Mouse (Mus musculus) CH12.LX (cell line): ENCODE results near the gene Sar1b. TPM values are rescaled to one million over a fixed set of nuclear protein-coding genes. Genes with fewer than 3 reads are reported as not detected.

ENCODE experiments used
- DNase-seq: peaks from one replicate; pipeline ENCODE4 v3.0.0-alpha.2; 2013; ENCODE audit errors: extremely low read depth
- H3K27ac ChIP-seq: 2 replicates; pipeline ENCODE4 v1.5.1; 2012; ENCODE audit warnings: low read depth, mild to moderate bottlenecking, control low read depth, moderate library complexity; ENCODE audit not compliant: insufficient read depth
- H3K27me3 ChIP-seq: replicated peaks from 2 replicates; pipeline ENCODE3; 2012; ENCODE audit warnings: inconsistent platforms
- H3K36me3 ChIP-seq, 2 experiments: replicated peaks in 1 of 2; 2 replicates each; pipeline versions ENCODE3 to v1.6.1; 2012; ENCODE audit warnings: inconsistent platforms in 1 of 2, low read length in 1 of 2, mild to moderate bottlenecking in 1 of 2, mixed read lengths in 1 of 2, moderate library complexity in 1 of 2; ENCODE audit not compliant: control insufficient read depth in 1 of 2, insufficient read depth in 1 of 2
- H3K4me1 ChIP-seq, 2 experiments: 2 replicates each; pipeline ENCODE4 v1.6.1; 2012; ENCODE audit warnings: inconsistent platforms in 1 of 2, moderate library complexity in 1 of 2; ENCODE audit not compliant: insufficient read depth in 2 of 2, control insufficient read depth in 1 of 2
- H3K4me2 ChIP-seq: 2 replicates; pipeline ENCODE4 v1.6.1; 2012; ENCODE audit warnings: low read depth, mild to moderate bottlenecking, control low read depth; ENCODE audit not compliant: poor library complexity, insufficient read depth, severe bottlenecking
- H3K4me3 ChIP-seq, 3 experiments: fragments of 150-350 bp in 1 of 3; sonication (generic) in 1 of 3; replicated peaks in 1 of 3; 2 replicates each; pipeline versions ENCODE3 to v1.5.1; 2011 to 2012; ENCODE audit warnings: low read depth in 2 of 3, low read length in 2 of 3, mild to moderate bottlenecking in 2 of 3, moderate library complexity in 2 of 3, control low read depth in 1 of 3, improper control_type of control experiment in 1 of 3, inconsistent platforms in 1 of 3, mixed read lengths in 1 of 3; ENCODE audit not compliant: poor library complexity in 1 of 3
- H3K79me2 ChIP-seq: replicated peaks from 2 replicates; pipeline ENCODE4 v1.6.1; 2012; ENCODE audit warnings: mild to moderate bottlenecking, moderate library complexity; ENCODE audit not compliant: control insufficient read depth, poor library complexity, insufficient read depth, severe bottlenecking; ENCODE audit errors: extremely low read depth
- H3K9ac ChIP-seq: 2 replicates; pipeline ENCODE4 v1.6.1; 2012; ENCODE audit warnings: low read depth, mild to moderate bottlenecking, control low read depth, moderate library complexity; ENCODE audit not compliant: insufficient read depth
- H3K9me3 ChIP-seq: replicated peaks from 2 replicates; pipeline ENCODE3; 2012; ENCODE audit warnings: low read length, inconsistent platforms, mixed read lengths
- BHLHE40 ChIP-seq: IDR thresholded peaks from 2 replicates; pipeline ENCODE4 v1.6.1; 2011; ENCODE audit warnings: mild to moderate bottlenecking, low read depth, low read length, improper control_type of control experiment
- CHD1 ChIP-seq: IDR thresholded peaks from 2 replicates; pipeline ENCODE4 v1.6.1; 2012; ENCODE audit warnings: low read depth, low read length, improper control_type of control experiment, inconsistent platforms
- CHD2 ChIP-seq: IDR thresholded peaks from 2 replicates; pipeline ENCODE4 v1.6.1; 2011; ENCODE audit warnings: low read length, improper control_type of control experiment
- CTCF ChIP-seq, 2 experiments: IDR thresholded peaks in 1 of 2; conservative IDR thresholded peaks in 1 of 2; 2 replicates each; pipeline ENCODE4 v1.5.1; 2011 to 2012; ENCODE audit warnings: low read depth in 2 of 2, low read length in 2 of 2, improper control_type of control experiment in 1 of 2, inconsistent platforms in 1 of 2, mild to moderate bottlenecking in 1 of 2, moderate library complexity in 1 of 2
- E2F4 ChIP-seq: IDR thresholded peaks from 2 replicates; pipeline ENCODE4 v1.6.1; 2011; ENCODE audit warnings: low read depth, low read length, improper control_type of control experiment; ENCODE audit not compliant: insufficient replicate concordance
- ELF1 ChIP-seq: IDR thresholded peaks from 2 replicates; pipeline ENCODE4 v1.6.1; 2014; ENCODE audit warnings: low read depth, mild to moderate bottlenecking, inconsistent platforms, low read length, improper control_type of control experiment
- EP300 ChIP-seq: IDR thresholded peaks from 2 replicates; pipeline ENCODE4 v1.6.1; 2011; ENCODE audit warnings: low read length, improper control_type of control experiment
- ETS1 ChIP-seq: conservative IDR thresholded peaks from 2 replicates; pipeline ENCODE4 v1.6.1; 2012; ENCODE audit warnings: low read depth, mild to moderate bottlenecking, inconsistent platforms, low read length, improper control_type of control experiment, moderate library complexity
- GABPA ChIP-seq: IDR thresholded peaks from 2 replicates; pipeline ENCODE4 v1.6.1; 2012; ENCODE audit warnings: low read depth, low read length, improper control_type of control experiment, inconsistent platforms; ENCODE audit not compliant: insufficient replicate concordance
- HCFC1 ChIP-seq: IDR thresholded peaks from 2 replicates; pipeline ENCODE4 v1.6.1; 2012; ENCODE audit warnings: low read depth, mild to moderate bottlenecking, inconsistent platforms, low read length, improper control_type of control experiment
- IRF4 ChIP-seq: IDR thresholded peaks from 2 replicates; pipeline ENCODE4 v1.6.1; 2014; ENCODE audit warnings: low read depth, mild to moderate bottlenecking, inconsistent platforms, low read length, improper control_type of control experiment
- KAT2A ChIP-seq: IDR thresholded peaks from 2 replicates; pipeline ENCODE4 v1.6.1; 2012; ENCODE audit warnings: low read length, improper control_type of control experiment, inconsistent platforms; ENCODE audit not compliant: insufficient replicate concordance
- MAFK ChIP-seq: IDR thresholded peaks from 2 replicates; pipeline ENCODE4 v1.6.1; 2011; ENCODE audit warnings: low read length, improper control_type of control experiment; ENCODE audit not compliant: insufficient replicate concordance
- MAX ChIP-seq: IDR thresholded peaks from 2 replicates; pipeline ENCODE4 v1.6.1; 2011; ENCODE audit warnings: low read length, improper control_type of control experiment
- MAZ ChIP-seq: IDR thresholded peaks from 2 replicates; pipeline ENCODE4 v1.6.1; 2012; ENCODE audit warnings: low read depth, mild to moderate bottlenecking, inconsistent platforms, low read length, improper control_type of control experiment, moderate library complexity
- MEF2A ChIP-seq: IDR thresholded peaks from 2 replicates; pipeline ENCODE4 v1.6.1; 2014; ENCODE audit warnings: low read depth, mild to moderate bottlenecking, inconsistent platforms, low read length, improper control_type of control experiment, borderline replicate concordance
- MXI1 ChIP-seq: IDR thresholded peaks from 2 replicates; pipeline ENCODE4 v1.6.1; 2011; ENCODE audit warnings: mild to moderate bottlenecking, low read depth, low read length, improper control_type of control experiment
- MYC ChIP-seq: IDR thresholded peaks from 2 replicates; pipeline ENCODE4 v1.6.1; 2011; ENCODE audit warnings: low read depth, mild to moderate bottlenecking, improper control_type of control experiment, low read length
- NELFE ChIP-seq: IDR thresholded peaks from 2 replicates; pipeline ENCODE4 v1.6.1; 2011; ENCODE audit warnings: low read depth, low read length, improper control_type of control experiment
- NRF1 ChIP-seq: IDR thresholded peaks from 2 replicates; pipeline ENCODE4 v1.6.1; 2014; ENCODE audit warnings: low read depth, mild to moderate bottlenecking, inconsistent platforms, low read length, improper control_type of control experiment, moderate library complexity
- PAX5 ChIP-seq: IDR thresholded peaks from 2 replicates; pipeline ENCODE4 v1.6.1; 2012; ENCODE audit warnings: low read length, inconsistent platforms, mixed read lengths
- POLR2A ChIP-seq: IDR thresholded peaks from 2 replicates; pipeline ENCODE4 v1.6.1; 2011; ENCODE audit warnings: low read depth, mild to moderate bottlenecking, improper control_type of control experiment, low read length
- POLR2AphosphoS2 ChIP-seq: IDR thresholded peaks from 2 replicates; pipeline ENCODE4 v1.6.1; 2011; ENCODE audit warnings: low read depth, low read length, improper control_type of control experiment
- RAD21 ChIP-seq: IDR thresholded peaks from 2 replicates; pipeline ENCODE4 v1.6.1; 2011; ENCODE audit warnings: low read depth, mild to moderate bottlenecking, low read length, improper control_type of control experiment, moderate library complexity
- RCOR1 ChIP-seq: conservative IDR thresholded peaks from 2 replicates; pipeline ENCODE4 v1.6.1; 2012; ENCODE audit warnings: low read depth, mild to moderate bottlenecking, inconsistent platforms, low read length, improper control_type of control experiment
- SIN3A ChIP-seq: IDR thresholded peaks from 2 replicates; pipeline ENCODE4 v1.6.1; 2012; ENCODE audit warnings: low read length, improper control_type of control experiment, inconsistent platforms
- SMC3 ChIP-seq: IDR thresholded peaks from 2 replicates; pipeline ENCODE4 v1.6.1; 2011; ENCODE audit warnings: low read depth, low read length, improper control_type of control experiment
- TBP ChIP-seq: conservative IDR thresholded peaks from 2 replicates; pipeline ENCODE4 v1.6.1; 2011; ENCODE audit warnings: low read depth, low read length, improper control_type of control experiment
- TCF12 ChIP-seq: IDR thresholded peaks from 2 replicates; pipeline ENCODE4 v1.6.1; 2014; ENCODE audit warnings: low read depth, mild to moderate bottlenecking, inconsistent platforms, low read length, improper control_type of control experiment
- UBTF ChIP-seq: IDR thresholded peaks from 2 replicates; pipeline ENCODE4 v1.6.1; 2012; ENCODE audit warnings: low read depth, mild to moderate bottlenecking, inconsistent platforms, low read length, improper control_type of control experiment, moderate library complexity
- USF1 ChIP-seq: IDR thresholded peaks from 2 replicates; pipeline ENCODE4 v1.6.1; 2014; ENCODE audit warnings: low read depth, mild to moderate bottlenecking, inconsistent platforms, low read length, improper control_type of control experiment
- USF2 ChIP-seq: conservative IDR thresholded peaks from 2 replicates; pipeline ENCODE4 v1.6.1; 2011; ENCODE audit warnings: low read depth, low read length, improper control_type of control experiment
- ZC3H11A ChIP-seq: IDR thresholded peaks from 2 replicates; pipeline ENCODE4 v1.6.1; 2012; ENCODE audit warnings: low read depth, mild to moderate bottlenecking, inconsistent platforms, low read length, improper control_type of control experiment
- ZKSCAN1 ChIP-seq: IDR thresholded peaks from 2 replicates; pipeline ENCODE4 v1.6.1; 2012; ENCODE audit warnings: low read depth, inconsistent platforms, low read length, improper control_type of control experiment, borderline replicate concordance
- ZMIZ1 ChIP-seq: IDR thresholded peaks from 2 replicates; pipeline ENCODE4 v1.6.1; 2012; ENCODE audit warnings: low read depth, mild to moderate bottlenecking, inconsistent platforms, low read length, improper control_type of control experiment
- dilution Hi-C: fragments of 300-500 bp; cut with MboI; formaldehyde crosslinking; loops from 2 replicates; pipeline ENCODE4 v1.14.3; 2020; ENCODE audit warnings: low sequenced_read_pairs; ENCODE audit not compliant: extremely low pct_unique_long_range_greater_than_20kb, extremely low pct_ligation_motif_present
- in situ Hi-C: fragments of 300-500 bp; cut with MboI; formaldehyde crosslinking; loops from 3 replicates; pipeline ENCODE4 v1.14.3; 2019; ENCODE audit warnings: low sequenced_read_pairs, low pct_ligation_motif_present, low pct_unique_long_range_greater_than_20kb, mixed read lengths
- polyA plus RNA-seq: library from polyadenylated mRNA; unstranded; fragments of >175 nt; gene quantifications from 2 replicates; pipeline ENCODE4 v1.2.1, GENCODE M21; 2012; ENCODE audit warnings: low read depth; ENCODE audit not compliant: insufficient read length
- total RNA-seq, 2 experiments: library from RNA; depleted of rRNA; stranded (reverse); fragments of 300-350 nt in 1 of 2; fragments of >200 nt in 1 of 2; gene quantifications; 2 replicates each; pipeline ENCODE4 v1.2.3; 2012 to 2014

The Sar1b gene
- total and polyA plus RNA-seq, 3 experiments, result 79.3 to 258 (median 171) TPM

DNA sequence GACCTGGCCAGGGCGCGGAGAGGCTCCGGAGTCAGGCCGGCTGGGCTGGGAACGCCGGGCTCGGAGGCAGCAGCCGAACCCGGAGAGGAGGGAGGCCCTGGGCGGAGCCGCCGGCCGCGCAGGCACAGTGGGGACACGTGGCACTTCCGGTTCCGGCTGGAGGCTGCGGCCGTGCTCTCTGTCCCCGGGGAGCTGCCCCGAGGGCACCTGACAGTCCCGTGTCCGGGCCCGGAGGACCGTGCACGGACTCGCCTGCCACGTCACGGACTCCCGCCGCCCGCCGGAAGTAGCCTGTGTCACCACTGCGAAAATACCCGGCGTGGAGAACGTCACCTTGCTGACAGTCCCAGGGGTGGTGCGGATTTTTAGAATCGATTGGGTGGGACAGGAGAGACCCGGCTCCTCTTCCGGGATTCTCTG lies 7.1 kb upstream of the Sar1b start:
- no peaks in the 10 kb centered on the region for H3K9me3 ChIP-seq
- peaks cover 7 to 55% of the 10 kb centered on the region in 2 experiments for H3K4me1 ChIP-seq
- dilution Hi-C loops (no loop called here), in situ Hi-C loops (no loop called here)
- H3K4me3 ChIP-seq, result peak overlapping the region; percentile 76 to 97 (median 77)
- peak overlapping the region; percentile 75 for H3K27ac ChIP-seq
- TF ChIP-seq POLR2A (peak; percentile 86), HCFC1 (peak; percentile 87), GABPA (peak; percentile 62; the same call in 1 of the 2 replicates), NELFE (peak; percentile 85), CTCF (conservative IDR thresholded peaks at IDR 0.05 in 1 of 2, IDR thresholded peaks at IDR 0.05 in 1 of 2; ENCODE audit: low read depth in 2 of 2, low read length in 2 of 2) (no peak), ELF1 (peak; percentile 95), MAX (peak; percentile 97), USF1 (peak; percentile 86), IRF4 (peak; percentile 85), EP300 (peak; percentile 49; the same call in 1 of the 2 replicates), PAX5 (no peak), POLR2AphosphoS2 (peak; percentile 66; the same call in 1 of the 2 replicates), MEF2A (peak; percentile 93), KAT2A (peak; percentile 92), SIN3A (peak; percentile 94), ZMIZ1 (peak; percentile 91; the same call in 1 of the 2 replicates), NRF1 (peak; percentile 86), SMC3 (no peak), MAZ (peak; percentile 62; the same call in 1 of the 2 replicates), TBP (no peak; the same call in 1 of the 2 replicates), MYC (0 out of 2 replicates have a peak, but pooled peaks have one; percentile 61), ETS1 (peak; percentile 99), TCF12 (peak; percentile 97), MAFK (peak; percentile 19; the same call in 1 of the 2 replicates), RAD21 (no peak), USF2 (peak; percentile 57; the same call in 1 of the 2 replicates), BHLHE40 (peak; percentile 100), MXI1 (peak; percentile 99), CHD2 (peak; percentile 54; the same call in 1 of the 2 replicates), UBTF (peak; percentile 97), E2F4 (no peak), CHD1 (no peak; the same call in 1 of the 2 replicates), ZC3H11A (no peak), RCOR1 (peak; percentile 96), ZKSCAN1 (no peak)
- peak overlapping the region; percentile 98 for H3K4me2 ChIP-seq
- peak; percentile 96 for DNase-seq
- no peaks in the 10 kb centered on the region for H3K27me3 ChIP-seq
- peaks cover 26% of the 10 kb centered on the region for H3K79me2 ChIP-seq
- H3K9ac ChIP-seq, result peak overlapping the region; percentile 89
- peaks cover 4 to 15% of the 10 kb centered on the region in 2 experiments for H3K36me3 ChIP-seq
